Mouse (Mus musculus) CH12.LX (cell line): ENCODE results near the gene Arhgef18. TPM values are rescaled to one million over a fixed set of nuclear protein-coding genes. Genes with fewer than 3 reads are reported as not detected.

Experiments used
- DNase-seq: peaks from one replicate; pipeline ENCODE4 v3.0.0-alpha.2; 2013; ENCODE audit errors: extremely low read depth
- H3K27ac ChIP-seq: 2 replicates; pipeline ENCODE4 v1.5.1; 2012; ENCODE audit warnings: low read depth, mild to moderate bottlenecking, control low read depth, moderate library complexity; ENCODE audit not compliant: insufficient read depth
- H3K27me3 ChIP-seq: replicated peaks from 2 replicates; pipeline ENCODE3; 2012; ENCODE audit warnings: inconsistent platforms
- H3K36me3 ChIP-seq, 2 experiments: replicated peaks in 1 of 2; 2 replicates each; pipeline versions ENCODE3 to v1.6.1; 2012; ENCODE audit warnings: inconsistent platforms in 1 of 2, low read length in 1 of 2, mild to moderate bottlenecking in 1 of 2, mixed read lengths in 1 of 2, moderate library complexity in 1 of 2; ENCODE audit not compliant: control insufficient read depth in 1 of 2, insufficient read depth in 1 of 2
- H3K4me1 ChIP-seq, 2 experiments: 2 replicates each; pipeline ENCODE4 v1.6.1; 2012; ENCODE audit warnings: inconsistent platforms in 1 of 2, moderate library complexity in 1 of 2; ENCODE audit not compliant: insufficient read depth in 2 of 2, control insufficient read depth in 1 of 2
- H3K4me2 ChIP-seq: 2 replicates; pipeline ENCODE4 v1.6.1; 2012; ENCODE audit warnings: low read depth, mild to moderate bottlenecking, control low read depth; ENCODE audit not compliant: poor library complexity, insufficient read depth, severe bottlenecking
- H3K4me3 ChIP-seq, 3 experiments: fragments of 150-350 bp in 1 of 3; sonication (generic) in 1 of 3; replicated peaks in 1 of 3; 2 replicates each; pipeline versions ENCODE3 to v1.5.1; 2011 to 2012; ENCODE audit warnings: low read depth in 2 of 3, low read length in 2 of 3, mild to moderate bottlenecking in 2 of 3, moderate library complexity in 2 of 3, control low read depth in 1 of 3, improper control_type of control experiment in 1 of 3, inconsistent platforms in 1 of 3, mixed read lengths in 1 of 3; ENCODE audit not compliant: poor library complexity in 1 of 3
- H3K79me2 ChIP-seq: replicated peaks from 2 replicates; pipeline ENCODE4 v1.6.1; 2012; ENCODE audit warnings: mild to moderate bottlenecking, moderate library complexity; ENCODE audit not compliant: control insufficient read depth, poor library complexity, insufficient read depth, severe bottlenecking; ENCODE audit errors: extremely low read depth
- H3K9ac ChIP-seq: 2 replicates; pipeline ENCODE4 v1.6.1; 2012; ENCODE audit warnings: low read depth, mild to moderate bottlenecking, control low read depth, moderate library complexity; ENCODE audit not compliant: insufficient read depth
- H3K9me3 ChIP-seq: replicated peaks from 2 replicates; pipeline ENCODE3; 2012; ENCODE audit warnings: low read length, inconsistent platforms, mixed read lengths
- BHLHE40 ChIP-seq: IDR thresholded peaks from 2 replicates; pipeline ENCODE4 v1.6.1; 2011; ENCODE audit warnings: mild to moderate bottlenecking, low read depth, low read length, improper control_type of control experiment
- CTCF ChIP-seq, 2 experiments: IDR thresholded peaks in 1 of 2; conservative IDR thresholded peaks in 1 of 2; 2 replicates each; pipeline ENCODE4 v1.5.1; 2011 to 2012; ENCODE audit warnings: low read depth in 2 of 2, low read length in 2 of 2, improper control_type of control experiment in 1 of 2, inconsistent platforms in 1 of 2, mild to moderate bottlenecking in 1 of 2, moderate library complexity in 1 of 2
- ELF1 ChIP-seq: IDR thresholded peaks from 2 replicates; pipeline ENCODE4 v1.6.1; 2014; ENCODE audit warnings: low read depth, mild to moderate bottlenecking, inconsistent platforms, low read length, improper control_type of control experiment
- ETS1 ChIP-seq: conservative IDR thresholded peaks from 2 replicates; pipeline ENCODE4 v1.6.1; 2012; ENCODE audit warnings: low read depth, mild to moderate bottlenecking, inconsistent platforms, low read length, improper control_type of control experiment, moderate library complexity
- GABPA ChIP-seq: IDR thresholded peaks from 2 replicates; pipeline ENCODE4 v1.6.1; 2012; ENCODE audit warnings: low read depth, low read length, improper control_type of control experiment, inconsistent platforms; ENCODE audit not compliant: insufficient replicate concordance
- HCFC1 ChIP-seq: IDR thresholded peaks from 2 replicates; pipeline ENCODE4 v1.6.1; 2012; ENCODE audit warnings: low read depth, mild to moderate bottlenecking, inconsistent platforms, low read length, improper control_type of control experiment
- IRF4 ChIP-seq: IDR thresholded peaks from 2 replicates; pipeline ENCODE4 v1.6.1; 2014; ENCODE audit warnings: low read depth, mild to moderate bottlenecking, inconsistent platforms, low read length, improper control_type of control experiment
- JUN ChIP-seq: IDR thresholded peaks from 2 replicates; pipeline ENCODE4 v1.6.1; 2011; ENCODE audit warnings: low read depth, mild to moderate bottlenecking, low read length, improper control_type of control experiment, moderate library complexity; ENCODE audit not compliant: insufficient read depth
- JUND ChIP-seq: conservative IDR thresholded peaks from 2 replicates; pipeline ENCODE4 v1.6.1; 2011; ENCODE audit warnings: low read depth, low read length, improper control_type of control experiment
- KAT2A ChIP-seq: IDR thresholded peaks from 2 replicates; pipeline ENCODE4 v1.6.1; 2012; ENCODE audit warnings: low read length, improper control_type of control experiment, inconsistent platforms; ENCODE audit not compliant: insufficient replicate concordance
- MAX ChIP-seq: IDR thresholded peaks from 2 replicates; pipeline ENCODE4 v1.6.1; 2011; ENCODE audit warnings: low read length, improper control_type of control experiment
- MAZ ChIP-seq: IDR thresholded peaks from 2 replicates; pipeline ENCODE4 v1.6.1; 2012; ENCODE audit warnings: low read depth, mild to moderate bottlenecking, inconsistent platforms, low read length, improper control_type of control experiment, moderate library complexity
- MEF2A ChIP-seq: IDR thresholded peaks from 2 replicates; pipeline ENCODE4 v1.6.1; 2014; ENCODE audit warnings: low read depth, mild to moderate bottlenecking, inconsistent platforms, low read length, improper control_type of control experiment, borderline replicate concordance
- MXI1 ChIP-seq: IDR thresholded peaks from 2 replicates; pipeline ENCODE4 v1.6.1; 2011; ENCODE audit warnings: mild to moderate bottlenecking, low read depth, low read length, improper control_type of control experiment
- MYC ChIP-seq: IDR thresholded peaks from 2 replicates; pipeline ENCODE4 v1.6.1; 2011; ENCODE audit warnings: low read depth, mild to moderate bottlenecking, improper control_type of control experiment, low read length
- NELFE ChIP-seq: IDR thresholded peaks from 2 replicates; pipeline ENCODE4 v1.6.1; 2011; ENCODE audit warnings: low read depth, low read length, improper control_type of control experiment
- NRF1 ChIP-seq: IDR thresholded peaks from 2 replicates; pipeline ENCODE4 v1.6.1; 2014; ENCODE audit warnings: low read depth, mild to moderate bottlenecking, inconsistent platforms, low read length, improper control_type of control experiment, moderate library complexity
- POLR2A ChIP-seq: IDR thresholded peaks from 2 replicates; pipeline ENCODE4 v1.6.1; 2011; ENCODE audit warnings: low read depth, mild to moderate bottlenecking, improper control_type of control experiment, low read length
- POLR2AphosphoS2 ChIP-seq: IDR thresholded peaks from 2 replicates; pipeline ENCODE4 v1.6.1; 2011; ENCODE audit warnings: low read depth, low read length, improper control_type of control experiment
- RCOR1 ChIP-seq: conservative IDR thresholded peaks from 2 replicates; pipeline ENCODE4 v1.6.1; 2012; ENCODE audit warnings: low read depth, mild to moderate bottlenecking, inconsistent platforms, low read length, improper control_type of control experiment
- SIN3A ChIP-seq: IDR thresholded peaks from 2 replicates; pipeline ENCODE4 v1.6.1; 2012; ENCODE audit warnings: low read length, improper control_type of control experiment, inconsistent platforms
- TBP ChIP-seq: conservative IDR thresholded peaks from 2 replicates; pipeline ENCODE4 v1.6.1; 2011; ENCODE audit warnings: low read depth, low read length, improper control_type of control experiment
- TCF12 ChIP-seq: IDR thresholded peaks from 2 replicates; pipeline ENCODE4 v1.6.1; 2014; ENCODE audit warnings: low read depth, mild to moderate bottlenecking, inconsistent platforms, low read length, improper control_type of control experiment
- UBTF ChIP-seq: IDR thresholded peaks from 2 replicates; pipeline ENCODE4 v1.6.1; 2012; ENCODE audit warnings: low read depth, mild to moderate bottlenecking, inconsistent platforms, low read length, improper control_type of control experiment, moderate library complexity
- USF1 ChIP-seq: IDR thresholded peaks from 2 replicates; pipeline ENCODE4 v1.6.1; 2014; ENCODE audit warnings: low read depth, mild to moderate bottlenecking, inconsistent platforms, low read length, improper control_type of control experiment
- USF2 ChIP-seq: conservative IDR thresholded peaks from 2 replicates; pipeline ENCODE4 v1.6.1; 2011; ENCODE audit warnings: low read depth, low read length, improper control_type of control experiment
- ZC3H11A ChIP-seq: IDR thresholded peaks from 2 replicates; pipeline ENCODE4 v1.6.1; 2012; ENCODE audit warnings: low read depth, mild to moderate bottlenecking, inconsistent platforms, low read length, improper control_type of control experiment
- ZMIZ1 ChIP-seq: IDR thresholded peaks from 2 replicates; pipeline ENCODE4 v1.6.1; 2012; ENCODE audit warnings: low read depth, mild to moderate bottlenecking, inconsistent platforms, low read length, improper control_type of control experiment
- ZNF384 ChIP-seq: IDR thresholded peaks from 2 replicates; pipeline ENCODE4 v1.6.1; 2012; ENCODE audit warnings: low read depth, low read length, improper control_type of control experiment, inconsistent platforms
- dilution Hi-C: fragments of 300-500 bp; cut with MboI; formaldehyde crosslinking; loops from 2 replicates; pipeline ENCODE4 v1.14.3; 2020; ENCODE audit warnings: low sequenced_read_pairs; ENCODE audit not compliant: extremely low pct_unique_long_range_greater_than_20kb, extremely low pct_ligation_motif_present
- in situ Hi-C: fragments of 300-500 bp; cut with MboI; formaldehyde crosslinking; loops from 3 replicates; pipeline ENCODE4 v1.14.3; 2019; ENCODE audit warnings: low sequenced_read_pairs, low pct_ligation_motif_present, low pct_unique_long_range_greater_than_20kb, mixed read lengths
- polyA plus RNA-seq: library from polyadenylated mRNA; unstranded; fragments of >175 nt; gene quantifications from 2 replicates; pipeline ENCODE4 v1.2.1, GENCODE M21; 2012; ENCODE audit warnings: low read depth; ENCODE audit not compliant: insufficient read length
- total RNA-seq, 2 experiments: library from RNA; depleted of rRNA; stranded (reverse); fragments of 300-350 nt in 1 of 2; fragments of >200 nt in 1 of 2; gene quantifications; 2 replicates each; pipeline ENCODE4 v1.2.3; 2012 to 2014

The Arhgef18 gene
- total and polyA plus RNA-seq, 3 experiments = 0.21 to 0.26 TPM; not detected in 1

DNA sequence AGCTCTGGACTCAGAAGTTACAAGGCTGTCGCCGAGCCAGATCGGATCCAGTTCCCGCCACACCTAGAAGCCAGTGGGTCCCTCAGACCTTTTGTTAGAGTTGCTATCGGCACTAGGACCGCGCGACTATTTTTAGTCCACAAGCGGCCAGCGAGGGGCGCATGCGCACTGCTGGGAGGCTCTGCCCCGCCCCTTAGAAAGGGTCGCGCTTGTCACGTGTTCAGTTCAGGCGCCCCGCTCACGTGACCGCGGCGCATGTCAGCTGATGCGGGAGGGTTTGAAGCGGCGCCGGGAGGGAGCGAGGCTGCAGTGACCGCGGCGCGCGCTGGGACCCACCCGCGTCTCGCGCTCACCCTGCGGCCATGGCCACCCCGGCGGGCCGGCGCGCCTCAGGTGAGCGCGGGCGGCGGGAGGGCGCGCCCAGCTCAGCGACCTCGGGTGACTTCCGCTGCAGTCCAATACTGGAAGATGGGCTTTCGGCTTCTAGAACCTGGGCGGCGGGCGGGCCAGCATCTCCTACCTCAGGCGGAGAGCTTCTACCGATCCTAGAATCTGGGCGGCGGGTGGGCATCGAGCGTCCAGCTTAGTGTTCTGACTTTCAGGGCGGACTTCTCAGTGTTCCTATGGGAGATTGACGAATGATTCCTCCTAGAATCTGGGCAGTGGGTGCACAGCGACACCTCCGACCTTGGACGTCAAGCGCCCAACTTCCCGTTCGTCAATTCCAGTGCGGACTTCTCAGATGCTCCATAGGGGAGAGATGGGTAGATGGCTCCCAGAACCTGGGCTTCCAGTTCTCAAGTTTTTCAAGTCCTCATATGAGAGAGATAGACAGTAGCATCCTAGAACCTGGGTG, 107.7 kb downstream of the Arhgef18 start, which contains the start of gene Mcoln1:
Mcoln1 (plus strand) TSS at position 223 of the 856 bp plus-strand sequence.
- Histone ChIP-seq H3K9me3 (no peaks in the 10 kb centered on the region), H3K36me3 (peaks cover 0 to 13% of the 10 kb centered on the region in 2 experiments), H3K79me2 (no peaks in the 10 kb centered on the region), H3K4me3 (peak within 1 kb of the TSS; percentile 63 to 81 (median 70)), H3K9ac (peak within 1 kb of the TSS; percentile 77), H3K4me2 (peak within 1 kb of the TSS; percentile 81), H3K27ac (no peak within 1 kb of the TSS), H3K4me1 (peaks cover 2 to 15% of the 10 kb centered on the region in 2 experiments; a peak in 3 of 4 replicates), H3K27me3 (peaks cover 21% of the 10 kb centered on the region)
- dilution Hi-C loops (no loop called here), in situ Hi-C loops (no loop called here)
- TF ChIP-seq JUN = no peak
- peak; percentile 55; the same call in 1 of the 2 replicates for TF ChIP-seq ETS1
- peak; percentile 68; the same call in 1 of the 2 replicates for TF ChIP-seq IRF4
- TF ChIP-seq MYC = peak; percentile 32; the same call in 1 of the 2 replicates
- TF ChIP-seq ZMIZ1 = 0 out of 2 replicates have a peak, but pooled peaks have one; percentile 51
- no peak for TF ChIP-seq GABPA
- peak; percentile 79 for TF ChIP-seq HCFC1
- TF ChIP-seq BHLHE40 = peak; percentile 99
- peak; percentile 50 for TF ChIP-seq ELF1
- TF ChIP-seq MXI1 = peak; percentile 92
- TF ChIP-seq CTCF (conservative IDR thresholded peaks at IDR 0.05 in 1 of 2, IDR thresholded peaks at IDR 0.05 in 1 of 2; ENCODE audit: low read depth in 2 of 2, low read length in 2 of 2) = no peak
- no peak for TF ChIP-seq ZNF384
- TF ChIP-seq JUND = no peak
- peak; percentile 89 for TF ChIP-seq MEF2A
- peak; percentile 98 for TF ChIP-seq USF2
- TF ChIP-seq POLR2A = peak; percentile 80
- TF ChIP-seq SIN3A = peak; percentile 90
- no peak for TF ChIP-seq ZC3H11A
- no peak; the same call in 1 of the 2 replicates for TF ChIP-seq MAZ
- peak; percentile 84 for TF ChIP-seq TCF12
- TF ChIP-seq MAX = peak; percentile 99
- 0 out of 2 replicates have a peak, but pooled peaks have one; percentile 63 for TF ChIP-seq RCOR1
- peak; percentile 80; the same call in 1 of the 2 replicates for TF ChIP-seq NELFE
- peak; percentile 99 for TF ChIP-seq NRF1
- no peak for TF ChIP-seq POLR2AphosphoS2
- TF ChIP-seq USF1 = peak; percentile 100
- no peak for TF ChIP-seq UBTF
- TF ChIP-seq KAT2A = 0 out of 2 replicates have a peak, but pooled peaks have one; percentile 22
- TF ChIP-seq TBP = peak; percentile 55; the same call in 1 of the 2 replicates
- peak; percentile 93 for DNase-seq
